Mouse (Mus musculus) testis, postnatal 14 days (tissue): ENCODE data around the gene Srpk3.
A peak's percentile ranks its signal among the peaks of the same experiment; 100 is the strongest.

Experiments used
- DNase-seq: peaks from one replicate; pipeline ENCODE4 v3.0.0; 2021; ENCODE audit warnings: low spot score

The Srpk3 gene

DNA sequence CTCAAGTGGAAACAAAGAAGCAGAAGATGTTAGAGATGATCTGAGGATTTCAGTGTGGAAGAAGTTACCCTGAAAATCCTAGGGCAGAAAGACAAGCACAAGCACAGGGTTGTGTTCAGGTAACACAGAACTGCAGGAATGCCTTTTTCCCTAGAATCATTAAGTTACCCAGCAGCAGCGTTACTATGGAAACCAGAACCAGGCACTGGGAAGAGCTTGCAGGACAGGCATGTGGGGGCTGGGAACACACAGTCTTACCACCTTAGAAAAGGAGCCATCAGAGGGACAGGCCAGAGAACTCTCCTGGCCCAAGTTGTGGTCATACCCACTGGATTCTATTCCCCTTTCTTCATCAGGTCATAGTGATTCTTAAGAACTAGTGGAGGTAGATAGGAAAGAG is 31.6 kb downstream of the Srpk3 start:
- DNase-seq, result no peak

DNA sequence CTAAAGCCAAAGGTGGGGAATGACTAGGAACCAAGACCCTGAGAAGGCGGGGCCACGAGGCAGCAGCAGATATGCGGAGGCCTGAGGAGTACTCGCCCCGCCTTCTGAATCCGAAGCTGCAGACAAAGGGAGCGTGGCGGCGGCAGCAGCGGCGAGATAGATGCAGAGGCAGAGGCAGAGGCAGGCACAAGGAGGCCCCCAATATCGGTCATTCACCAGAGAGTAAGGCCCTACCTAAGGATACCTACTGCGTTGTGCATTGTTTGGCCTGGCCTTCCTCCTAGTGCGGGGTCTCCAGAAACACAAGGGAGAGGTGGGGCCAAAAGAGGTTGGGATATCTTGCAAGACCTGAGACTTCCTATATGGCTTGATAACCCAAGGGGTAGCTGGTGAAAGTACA is 40.9 kb downstream of the Srpk3 start:
- no peak for DNase-seq

DNA sequence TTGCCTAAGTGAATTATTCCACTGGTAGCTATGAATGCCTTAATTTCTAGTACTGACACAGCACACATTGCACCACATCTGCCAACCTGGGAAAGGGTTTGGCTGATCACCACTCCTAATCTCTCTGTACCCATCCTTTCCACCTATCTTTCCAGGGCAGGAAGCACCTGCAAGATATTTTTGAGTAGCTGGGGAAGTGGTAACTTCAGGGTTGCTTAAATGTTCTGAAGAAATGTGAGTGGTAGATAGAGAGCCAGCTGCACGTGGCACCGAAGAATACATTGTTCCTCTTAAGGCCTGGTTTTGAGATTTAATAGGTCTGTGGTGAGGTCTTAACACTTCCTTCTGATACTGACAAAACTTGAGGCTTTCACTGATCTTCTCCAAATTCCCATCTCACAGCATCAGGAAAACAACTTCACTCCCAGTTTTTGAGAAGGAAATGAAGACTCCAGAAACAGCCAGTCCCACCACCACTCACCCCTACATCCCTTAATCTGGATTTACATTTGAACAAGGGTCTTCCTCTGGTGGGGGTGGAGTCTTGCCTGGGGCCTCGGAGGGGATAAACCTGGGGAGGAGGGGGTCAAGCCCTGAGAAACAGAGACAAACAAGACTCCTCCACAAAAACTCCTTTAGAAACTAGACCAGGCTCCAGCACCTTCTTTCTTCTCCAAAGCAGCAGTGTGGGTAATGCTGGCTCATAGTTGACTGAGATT is 42.5 kb downstream of the Srpk3 start:
- no peak for DNase-seq

DNA sequence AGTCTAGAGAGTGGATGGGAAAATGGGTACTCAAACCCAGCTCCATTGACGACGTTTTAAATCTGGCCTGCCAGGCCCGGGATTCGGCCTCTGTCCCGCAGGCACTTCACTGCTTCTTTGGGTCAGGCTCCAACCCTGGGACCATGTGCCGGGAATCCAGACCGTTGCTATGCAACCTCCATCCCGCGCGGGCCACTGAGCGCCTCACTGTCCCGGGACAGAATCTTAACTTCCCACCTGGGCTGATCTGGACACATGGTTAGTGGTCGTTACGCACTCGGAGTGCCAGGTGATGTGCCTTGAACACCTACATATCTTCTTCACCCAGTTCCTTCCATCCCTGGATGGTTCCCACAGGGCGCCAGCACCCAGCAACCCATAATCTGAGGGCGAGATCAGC is 49.5 kb downstream of the Srpk3 start:
- DNase-seq, result peak; percentile 4

DNA sequence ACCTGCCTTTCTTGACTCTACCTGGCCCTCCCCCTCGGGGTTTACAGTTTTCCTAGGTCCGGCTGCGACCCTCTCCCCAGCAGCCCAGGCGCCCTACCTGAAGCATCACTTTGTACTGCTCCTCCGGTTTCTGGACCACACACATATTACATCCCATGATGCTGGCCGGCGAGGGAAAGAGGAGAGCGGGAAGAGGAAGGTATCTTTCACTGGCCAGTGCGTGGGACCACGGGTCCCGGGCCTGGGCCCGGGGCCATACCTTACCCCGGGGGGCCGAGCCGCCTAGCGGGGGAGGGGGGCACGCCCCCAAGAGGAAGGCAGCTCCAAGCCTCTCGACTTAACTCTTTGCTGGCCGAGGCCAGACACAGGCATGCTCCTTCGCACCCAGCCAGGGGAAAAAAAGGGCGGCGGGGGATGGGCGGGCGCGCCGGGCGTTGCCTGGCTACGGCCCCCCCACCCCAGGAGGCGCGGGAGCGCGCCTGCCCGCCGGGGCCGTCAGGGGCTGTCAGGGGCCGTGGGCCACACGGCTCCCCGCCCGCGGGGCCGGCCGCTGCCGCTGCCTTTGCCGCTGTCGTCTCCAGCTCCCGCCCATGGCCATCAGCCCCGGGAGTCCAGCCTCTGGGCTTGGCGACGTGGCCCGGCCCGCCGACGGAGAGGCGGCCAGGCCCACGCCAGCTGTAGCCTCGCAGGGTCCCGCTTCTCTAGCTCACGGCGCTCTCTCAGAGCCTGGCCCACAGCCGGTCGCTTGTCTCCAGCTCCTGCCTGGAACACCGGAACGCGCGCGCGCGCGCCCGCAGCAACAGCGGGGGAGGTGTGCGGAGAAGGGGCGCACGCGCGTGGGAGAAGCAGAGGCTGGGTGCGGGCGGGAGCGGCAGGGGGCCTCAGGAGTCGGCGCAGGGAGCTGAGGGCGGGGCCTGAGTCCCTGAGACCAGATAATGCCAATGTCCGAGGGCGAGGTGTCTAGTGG is 50.3 kb downstream of the Srpk3 start, which contains the start of gene Pdzd4:
Gene Pdzd4 (minus strand): TSS at position 785 of the 967 bp plus-strand sequence.
- DNase-seq, result peak; percentile 54
